Mouse (Mus musculus): ENCODE measurements around the gene Csad.

GRCm38 (mm10) chr15:102243229-102244190 is 39.0 kb upstream of the Csad start:
- TF ChIP-seq CTCF (IDR thresholded peaks at IDR 0.05; ENCODE audit: low read depth), result no peak; the same call in 1 of the 2 replicates
- no peak for TF ChIP-seq EP300 (optimal IDR thresholded peaks at IDR 0.05)

All from stomach, postnatal 0 days (tissue).